Mouse (Mus musculus) gastrocnemius, adult 18-20 months (tissue): Measurements from ENCODE around the gene Pcx. TPM values are rescaled to one million over a fixed set of nuclear protein-coding genes. Genes with fewer than 3 reads are reported as not detected.

Experiments
- DNase-seq: peaks from one replicate; pipeline ENCODE4 v3.0.0; 2021; ENCODE audit warnings: low spot score
- total RNA-seq, 2 experiments: library from RNA; stranded (reverse); gene quantifications; 2 replicates each; pipeline ENCODE4 v1.2.3; 2021

Gene Pcx
- total RNA-seq, 2 experiments from 2014 or later: 57.4 to 111 TPM

GRCm38 (mm10) chr19:4547801-4548200 lies 37.5 kb downstream of the Pcx start:
- no peak for DNase-seq

- no peak for DNase-seq
These were observed 38.1 kb downstream of the Pcx start for GRCm38 (mm10) chr19:4548305-4548883.

- no peak for DNase-seq
These were observed 44.0 kb downstream of the Pcx start for GRCm38 (mm10) chr19:4554248-4554647.

DNA sequence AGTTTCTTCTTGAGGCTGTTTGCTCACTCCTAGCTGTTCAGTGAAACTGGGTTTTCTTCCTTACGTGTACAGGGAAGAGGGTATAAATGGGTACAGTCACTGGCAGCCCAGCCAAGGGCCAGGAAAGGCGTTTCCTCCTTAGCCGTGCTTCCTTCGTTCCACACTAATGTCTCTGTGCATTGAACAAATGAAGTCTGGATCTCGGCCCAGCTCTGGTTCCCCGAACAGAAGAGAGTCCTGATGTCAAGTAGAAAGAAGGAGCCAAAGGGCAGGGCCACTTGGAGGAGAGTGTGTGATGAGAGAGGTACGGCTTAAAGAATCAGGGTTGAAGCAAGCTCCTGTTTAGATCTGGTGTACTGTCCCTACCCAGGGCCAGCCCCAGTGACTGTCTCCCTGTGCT lies 44.8 kb downstream of the Pcx start:
- no peak for DNase-seq

GRCm38 (mm10) chr19:4556787-4557186 lies 46.5 kb downstream of the Pcx start:
- DNase-seq: no peak

- no peak for DNase-seq
These were observed 47.7 kb downstream of the Pcx start for GRCm38 (mm10) chr19:4557796-4558569.

DNA sequence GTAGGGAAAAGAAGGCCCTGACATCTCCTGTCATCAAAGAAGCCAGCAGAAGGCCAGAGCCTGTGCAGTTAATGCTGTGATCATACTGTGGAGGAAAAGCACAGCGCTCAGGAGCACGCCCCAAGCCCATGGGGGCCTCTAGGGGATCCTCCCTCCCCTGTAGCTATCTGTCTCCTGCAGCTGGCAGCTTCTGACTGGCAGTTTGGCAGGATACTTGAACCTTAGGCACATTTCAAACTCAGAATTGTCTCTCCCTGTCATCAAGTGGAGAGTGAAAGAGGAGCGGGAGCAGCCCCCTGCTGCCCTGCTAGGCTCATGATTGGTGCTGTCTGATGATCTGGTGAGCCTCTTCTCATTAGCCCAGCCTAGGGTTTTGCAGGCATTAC lies 48.3 kb downstream of the Pcx start:
- peak; percentile 31 for DNase-seq

GRCm38 (mm10) chr19:4559011-4559410 lies 48.7 kb downstream of the Pcx start:
- DNase-seq: no peak

DNA sequence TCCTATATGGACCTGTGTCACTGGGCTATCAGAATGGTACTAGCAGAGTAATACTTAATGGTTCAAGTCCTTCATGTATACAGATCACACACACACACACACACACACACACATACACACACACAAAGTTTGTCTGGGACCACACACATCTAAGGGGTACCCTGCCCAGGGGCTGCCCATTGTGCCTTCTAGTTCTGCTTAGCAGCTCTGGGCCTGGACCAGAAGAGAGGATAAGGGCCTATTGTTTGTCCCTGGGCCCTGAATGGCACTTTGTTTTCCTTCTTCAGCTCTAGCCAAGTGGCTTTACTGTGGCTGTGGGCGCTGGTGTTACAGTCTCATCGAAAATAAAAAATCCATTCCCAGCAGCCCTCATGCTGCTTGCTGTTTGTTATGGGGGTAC lies 49.3 kb downstream of the Pcx start:
- no peak for DNase-seq

DNA sequence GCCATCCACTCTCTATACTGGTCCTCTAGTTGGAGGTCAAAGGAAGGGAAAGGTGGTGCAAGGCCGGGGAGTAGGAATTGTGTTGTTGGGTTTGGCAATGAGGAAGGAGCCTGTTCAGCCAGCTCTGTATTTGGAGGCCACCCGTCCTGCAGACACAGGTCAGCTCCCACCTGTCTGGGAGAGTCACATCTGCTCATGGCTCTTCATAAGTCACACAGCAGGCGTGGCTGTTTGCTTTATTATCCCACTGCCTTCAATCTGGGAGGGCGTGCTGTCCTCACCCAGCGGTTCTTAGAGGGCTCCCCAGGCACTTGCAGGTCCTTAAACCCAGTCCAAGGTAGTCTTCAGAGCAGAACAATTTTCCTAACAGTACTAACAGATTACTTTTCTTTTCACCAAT lies 49.9 kb downstream of the Pcx start:
- DNase-seq: no peak

DNA sequence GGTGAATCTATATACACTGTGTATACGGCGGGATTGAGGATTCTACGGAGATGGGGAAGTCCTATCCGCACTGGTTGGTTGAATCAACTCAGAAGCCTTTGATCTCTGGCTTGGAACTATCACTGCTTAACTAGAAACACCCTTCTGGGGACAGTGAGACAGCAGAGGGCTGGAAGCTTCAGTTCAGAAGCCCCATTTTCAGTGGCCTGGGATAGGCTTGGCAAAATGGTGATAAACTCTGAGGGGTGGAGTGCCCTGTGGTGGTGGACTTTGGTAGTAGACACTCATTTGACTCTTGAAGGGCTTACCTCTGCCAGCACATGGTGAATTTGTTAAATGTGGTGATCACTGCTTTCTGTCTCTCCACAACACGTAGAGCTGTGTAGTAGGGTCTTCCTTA lies 55.4 kb downstream of the Pcx start:
- no peak for DNase-seq

- no peak for DNase-seq
These were observed 56.6 kb downstream of the Pcx start for GRCm38 (mm10) chr19:4566880-4567279.

GRCm38 (mm10) chr19:4567665-4568064 lies 57.4 kb downstream of the Pcx start:
- DNase-seq: no peak

GRCm38 (mm10) chr19:4568832-4569231 lies 58.6 kb downstream of the Pcx start:
- no peak for DNase-seq

DNA sequence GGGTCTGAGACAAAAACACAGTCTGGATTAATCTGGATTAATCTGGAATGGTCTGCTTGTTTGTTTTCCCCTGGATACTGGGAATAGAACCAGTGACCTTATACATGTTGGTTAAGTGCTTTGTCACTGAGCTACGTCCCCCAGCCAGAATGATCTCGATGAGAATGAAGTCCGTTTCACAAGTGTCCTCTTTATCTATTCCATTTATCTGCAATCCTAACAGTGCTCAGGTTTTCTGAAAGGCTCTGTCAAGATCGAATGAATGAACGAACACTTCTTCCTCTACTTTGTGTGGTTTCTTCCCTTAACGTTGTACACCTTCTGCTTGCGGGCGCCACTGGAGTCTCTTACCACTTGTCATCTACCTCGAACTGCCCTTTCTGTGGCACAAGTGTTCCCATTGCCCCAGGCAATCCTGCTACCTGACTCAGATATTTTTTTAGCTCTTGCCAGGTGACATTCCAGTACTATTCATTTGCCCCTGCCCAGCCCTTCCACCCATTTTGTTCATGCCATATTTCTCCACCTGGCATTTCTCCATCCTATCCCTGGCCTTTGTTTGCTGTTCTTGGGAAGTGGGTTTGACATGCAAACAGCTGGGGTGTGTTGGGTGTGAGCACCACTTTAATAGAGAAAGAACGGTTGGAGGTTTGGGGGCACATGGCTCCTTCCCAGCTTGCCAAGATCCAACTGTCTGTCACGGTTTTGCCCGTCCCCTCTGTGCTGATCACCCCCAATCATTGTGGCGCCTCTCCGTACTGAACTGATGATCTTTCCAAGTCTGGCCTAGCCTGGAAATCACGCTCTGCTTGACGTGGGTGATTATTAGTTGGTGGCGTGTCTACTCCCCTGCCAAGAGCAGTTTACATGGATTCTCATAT lies 59.3 kb downstream of the Pcx start:
- DNase-seq: no peak

DNA sequence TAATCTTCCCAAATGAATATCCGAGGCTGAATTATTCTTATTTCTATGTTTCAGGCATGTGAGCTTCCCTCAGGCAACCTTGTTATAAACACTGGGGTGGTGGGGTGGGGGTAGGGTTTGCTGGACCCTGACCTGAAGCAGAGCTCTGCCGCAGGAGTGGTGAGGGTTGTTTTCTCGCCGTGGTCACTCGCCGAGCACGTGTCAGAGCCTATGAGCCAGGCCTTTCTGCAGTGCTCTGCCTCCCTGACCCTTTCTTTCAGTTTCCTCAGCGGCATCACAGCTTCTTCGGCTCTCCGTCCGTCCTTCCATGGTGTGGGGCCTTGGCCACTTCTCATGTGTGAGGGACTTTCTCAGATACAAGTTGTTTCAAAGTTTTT lies 60.0 kb downstream of the Pcx start:
- DNase-seq: no peak

DNA sequence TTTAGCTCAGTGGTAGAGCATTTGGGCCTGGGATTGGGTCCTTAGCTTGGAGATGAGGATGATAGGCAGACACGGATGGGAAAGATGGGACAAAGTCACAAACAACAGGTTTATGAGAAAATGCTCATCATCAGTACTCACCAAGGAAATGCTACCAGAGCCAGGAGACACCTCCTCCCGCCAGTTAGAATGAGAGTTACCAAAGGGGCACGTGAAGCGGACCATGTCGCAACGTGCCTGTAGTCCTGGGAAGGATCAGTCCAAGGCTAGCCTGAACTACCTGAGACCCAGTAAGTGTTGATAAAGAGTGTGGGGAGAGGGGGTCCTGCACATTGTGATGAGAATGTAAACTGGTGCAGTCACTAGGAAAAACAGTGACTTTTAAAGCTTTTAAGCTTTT lies 60.5 kb downstream of the Pcx start:
- DNase-seq: no peak

GRCm38 (mm10) chr19:4571658-4572057 lies 61.4 kb downstream of the Pcx start:
- DNase-seq: no peak

GRCm38 (mm10) chr19:4572061-4572460 lies 61.8 kb downstream of the Pcx start:
- DNase-seq: no peak

DNA sequence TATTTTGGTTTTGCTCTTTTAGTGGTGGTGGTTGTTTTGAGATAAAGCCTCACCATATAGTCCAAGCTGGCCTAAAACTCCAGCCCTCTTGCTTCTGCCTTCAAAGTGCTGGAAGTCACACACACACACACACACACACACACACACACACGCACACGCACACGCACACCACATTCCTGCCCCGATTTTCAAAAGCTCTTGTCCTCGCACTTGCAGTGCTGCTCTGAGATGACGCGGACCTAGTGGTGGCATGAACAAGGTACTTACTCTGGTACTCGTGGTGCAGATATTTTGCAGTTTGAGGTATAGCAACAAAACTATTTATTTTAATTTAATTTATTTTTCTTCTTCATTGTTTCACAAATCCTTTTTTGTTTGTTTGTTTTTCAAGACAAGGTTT lies 62.2 kb downstream of the Pcx start:
- DNase-seq: no peak

DNA sequence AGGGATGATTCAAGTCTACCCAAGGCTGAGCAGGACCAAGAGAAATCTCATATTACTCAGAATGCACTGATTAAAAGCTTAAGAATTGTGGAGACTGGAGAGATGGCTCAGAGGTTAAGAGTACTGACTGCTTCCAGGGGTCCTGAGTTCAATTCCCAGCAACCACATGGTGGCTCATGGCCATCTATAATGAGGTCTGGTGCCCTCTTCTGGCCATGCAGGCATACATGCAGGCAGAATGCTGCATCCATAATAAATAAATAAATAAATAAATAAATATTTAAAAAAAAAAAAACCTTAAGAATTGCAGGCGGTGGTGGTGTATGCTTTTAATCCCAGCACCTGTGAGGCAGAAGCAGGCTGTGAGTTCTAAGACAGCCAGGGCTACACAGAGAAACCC lies 63.0 kb downstream of the Pcx start:
- no peak for DNase-seq

DNA sequence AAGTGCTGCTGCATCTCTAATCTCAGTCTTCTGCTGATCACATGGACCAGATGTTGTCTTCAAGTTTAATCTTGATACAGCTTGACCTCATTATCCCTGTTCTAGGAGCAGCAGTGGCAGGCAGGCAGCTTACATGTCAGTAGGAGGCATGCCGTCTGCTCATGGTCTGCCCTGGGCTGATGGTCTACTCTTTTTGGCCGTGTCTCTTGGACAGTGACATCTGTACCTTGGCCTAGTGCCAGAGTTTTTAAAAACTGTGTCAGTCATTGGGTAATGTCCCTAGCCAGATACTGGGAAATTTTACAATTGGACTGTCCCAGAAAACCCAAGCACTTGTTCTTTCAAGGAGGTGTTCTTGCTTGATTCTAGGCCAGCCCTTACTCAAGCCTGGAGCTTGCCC lies 68.5 kb downstream of the Pcx start:
- DNase-seq: peak; percentile 64

DNA sequence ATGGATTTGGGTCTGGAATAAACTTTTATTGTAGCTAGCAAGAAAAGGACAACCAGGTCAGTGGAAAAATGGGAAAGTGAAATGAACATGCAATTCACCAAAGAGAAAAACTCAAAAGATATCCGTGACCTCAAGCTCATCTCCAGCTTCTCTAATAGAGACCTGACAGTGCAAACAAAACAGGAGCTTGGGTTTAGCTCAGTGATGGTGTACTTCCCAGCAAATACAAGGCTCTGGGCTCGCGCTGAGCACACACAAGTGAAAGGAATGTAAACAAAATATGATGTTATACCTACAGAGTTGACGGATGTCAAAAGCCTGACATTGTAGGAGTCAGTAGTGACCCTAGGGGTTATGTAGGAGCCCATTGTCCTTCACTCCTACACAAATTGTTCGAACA lies 69.0 kb downstream of the Pcx start:
- DNase-seq: no peak
